Mouse (Mus musculus) cerebellum, adult 2 months (tissue): ENCODE results near the gene Odf3l2.

Experiments
- CTCF ChIP-seq: fragments of 200-500 bp; IDR thresholded peaks from 2 replicates; pipeline ENCODE4 v1.5.1; 2011; ENCODE audit warnings: low read depth, mild to moderate bottlenecking, control low read depth, low read length, moderate library complexity, borderline replicate concordance; ENCODE audit not compliant: insufficient read depth
- POLR2A ChIP-seq: fragments of 200-500 bp; IDR thresholded peaks from 2 replicates; pipeline ENCODE4 v1.6.1; 2011; ENCODE audit warnings: low read length, control low read depth, borderline replicate concordance; ENCODE audit not compliant: insufficient read depth

- TF ChIP-seq POLR2A (no peak), CTCF (no peak)
These were observed 39.0 kb downstream of the Odf3l2 start for GRCm38 (mm10) chr10:79606537-79606936.
